Mouse (Mus musculus) myocyte (in vitro differentiated cells): ENCODE data around the gene Fbrsl1.

ENCODE experiments used
- CEBPB ChIP-seq: IDR thresholded peaks from 2 replicates; pipeline ENCODE4 v1.6.1; 2011; ENCODE audit warnings: mild to moderate bottlenecking, moderate library complexity; ENCODE audit not compliant: poor library complexity, insufficient read depth, severe bottlenecking
- E2F4 ChIP-seq: IDR thresholded peaks from one replicate; pipeline ENCODE4 v1.6.1; 2011; ENCODE audit warnings: mild to moderate bottlenecking, control low read depth, moderate library complexity; ENCODE audit not compliant: insufficient read depth
- MAX ChIP-seq: IDR thresholded peaks from one replicate; pipeline ENCODE4 v1.6.1; 2011; ENCODE audit warnings: low read depth, mild to moderate bottlenecking, control low read depth
- MYOD1 ChIP-seq, 3 experiments: IDR thresholded peaks; one replicate each; pipeline ENCODE4 v1.6.1; 2011; ENCODE audit warnings: control low read depth in 2 of 3, low read depth in 2 of 3, mild to moderate bottlenecking in 2 of 3, moderate library complexity in 1 of 3; ENCODE audit not compliant: insufficient read length in 2 of 3, control insufficient read depth in 1 of 3
- MYOG ChIP-seq, 3 experiments: IDR thresholded peaks; one replicate each; pipeline ENCODE4 v1.6.1; 2011; ENCODE audit warnings: control low read depth in 2 of 3, low read depth in 2 of 3, mild to moderate bottlenecking in 2 of 3; ENCODE audit not compliant: insufficient read length in 2 of 3, control insufficient read depth in 1 of 3, insufficient read depth in 1 of 3
- POLR2A ChIP-seq: IDR thresholded peaks from one replicate; pipeline ENCODE4 v1.6.1; 2011; ENCODE audit warnings: low read depth, mild to moderate bottlenecking, control low read depth, moderate library complexity; ENCODE audit not compliant: insufficient read length
- POLR2AphosphoS2 ChIP-seq: IDR thresholded peaks from one replicate; pipeline ENCODE4 v1.6.1; 2011; ENCODE audit warnings: low read depth, control low read depth; ENCODE audit not compliant: insufficient read length
- REST ChIP-seq: IDR thresholded peaks from one replicate; pipeline ENCODE4 v1.6.1; 2011; ENCODE audit warnings: mild to moderate bottlenecking, control low read depth, moderate library complexity; ENCODE audit not compliant: insufficient read depth, insufficient read length
- SRF ChIP-seq: IDR thresholded peaks from one replicate; pipeline ENCODE4 v1.6.1; 2011; ENCODE audit warnings: low read depth; ENCODE audit not compliant: control insufficient read depth, insufficient read length
- TCF12 ChIP-seq: IDR thresholded peaks from one replicate; pipeline ENCODE4 v1.6.1; 2011; ENCODE audit warnings: mild to moderate bottlenecking, control low read depth; ENCODE audit not compliant: poor library complexity, insufficient read depth, severe bottlenecking
- TCF3 ChIP-seq: IDR thresholded peaks from one replicate; pipeline ENCODE4 v1.6.1; 2011; ENCODE audit warnings: low read depth, control low read depth; ENCODE audit not compliant: insufficient read length
- USF1 ChIP-seq: IDR thresholded peaks from one replicate; pipeline ENCODE4 v1.6.1; 2011; ENCODE audit warnings: low read depth, mild to moderate bottlenecking, control low read depth, moderate library complexity

DNA sequence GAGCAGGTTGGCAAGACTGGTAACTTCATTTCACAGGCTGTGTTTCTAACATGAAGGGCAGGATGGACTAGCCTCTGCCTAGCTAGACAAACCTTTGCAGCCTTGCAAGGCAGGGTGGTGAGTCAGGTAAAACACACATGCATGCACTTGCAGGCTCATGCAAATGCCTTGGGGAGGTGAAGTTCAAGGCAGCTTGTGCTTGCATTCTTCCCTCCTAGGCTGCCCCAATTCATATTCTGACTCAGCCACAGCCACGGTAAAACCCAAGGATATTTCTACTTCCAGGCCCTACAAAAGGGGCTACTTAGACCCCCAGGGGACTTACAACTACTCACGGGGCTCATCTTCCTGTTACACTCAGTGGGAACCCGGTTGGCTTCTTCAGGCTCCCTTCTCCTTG, 20.0 kb downstream of the Fbrsl1 start:
- no peak for TF ChIP-seq POLR2A
- no peak for TF ChIP-seq E2F4
- no peak for TF ChIP-seq SRF
- no peak for TF ChIP-seq TCF3
- no peak for TF ChIP-seq POLR2AphosphoS2
- no peak for TF ChIP-seq TCF12
- no peak for TF ChIP-seq REST
- no peak for TF ChIP-seq MAX
- TF ChIP-seq MYOG (IDR thresholded peaks at IDR 0.05; ENCODE audit: control insufficient read depth in 1 of 3, insufficient read depth in 1 of 3, insufficient read length in 2 of 3, low read depth in 2 of 3): no peak
- no peak for TF ChIP-seq USF1
- TF ChIP-seq MYOD1 (IDR thresholded peaks at IDR 0.05; ENCODE audit: control insufficient read depth in 1 of 3, insufficient read length in 2 of 3, low read depth in 2 of 3): no peak
- no peak for TF ChIP-seq CEBPB
